Mouse (Mus musculus) liver, embryonic 15.5 days (tissue): ENCODE measurements around the gene Olfr666. TPM values are rescaled to one million over a fixed set of nuclear protein-coding genes. Genes with fewer than 3 reads are reported as not detected.

Experiments
- polyA plus RNA-seq: library from polyadenylated mRNA; unstranded; fragments of >200 nt; fragmentation: Nextera tagmentation; extraction: Ambion mirVana; gene quantifications from 2 replicates; pipeline ENCODE4 v1.2.1, GENCODE M21; 2015

Gene Olfr666
- polyA plus RNA-seq, 1 experiment from 2014 or later: not detected

Other genes with a start within 250 kb of the Olfr666 start
- not detected in 2 replicates for gene Olfr658, start 248.6 kb downstream of the Olfr666 start, polyA plus RNA-seq
- gene Olfr659, start 229.2 kb downstream of the Olfr666 start, polyA plus RNA-seq: not detected in 2 replicates
- gene Olfr661, start 209.5 kb downstream of the Olfr666 start, polyA plus RNA-seq: not detected in 2 replicates
- not detected in 2 replicates for gene Usp17le, start 118.5 kb downstream of the Olfr666 start, polyA plus RNA-seq
- gene Usp17lb, start 53.3 kb downstream of the Olfr666 start, polyA plus RNA-seq: not detected in 2 replicates
- not detected in 2 replicates for gene Usp17la, start 38.9 kb downstream of the Olfr666 start, polyA plus RNA-seq
- gene Olfr665, start 17.9 kb downstream of the Olfr666 start, polyA plus RNA-seq: not detected in 2 replicates
- gene Olfr667, start 25.5 kb upstream of the Olfr666 start, polyA plus RNA-seq: not detected in 2 replicates
- not detected in 2 replicates for gene Olfr668, start 32.1 kb upstream of the Olfr666 start, polyA plus RNA-seq
- not detected in 2 replicates for gene Olfr669, start 38.3 kb upstream of the Olfr666 start, polyA plus RNA-seq
- not detected in 2 replicates for gene Olfr670, start 66.7 kb upstream of the Olfr666 start, polyA plus RNA-seq
- gene Olfr671, start 83.2 kb upstream of the Olfr666 start, polyA plus RNA-seq: not detected in 2 replicates
- gene Olfr672, start 106.1 kb upstream of the Olfr666 start, polyA plus RNA-seq: not detected in 2 replicates
- gene Olfr675, start 132.5 kb upstream of the Olfr666 start, polyA plus RNA-seq: not detected in 2 replicates
- gene Olfr676, start 136.7 kb upstream of the Olfr666 start, polyA plus RNA-seq: not detected in 2 replicates
- not detected in 2 replicates for gene Olfr677, start 155.4 kb upstream of the Olfr666 start, polyA plus RNA-seq
- not detected in 2 replicates for gene Olfr678, start 168.5 kb upstream of the Olfr666 start, polyA plus RNA-seq
- not detected in 2 replicates for gene Olfr679, start 185.3 kb upstream of the Olfr666 start, polyA plus RNA-seq
- not detected in 2 replicates for gene Olfr680-ps1, start 196.9 kb upstream of the Olfr666 start, polyA plus RNA-seq
- not detected in 2 replicates for gene Olfr681, start 220.9 kb upstream of the Olfr666 start, polyA plus RNA-seq